Mouse (Mus musculus) heart, postnatal 0 days (tissue): ENCODE data around the gene Borcs6. TPM values are rescaled to one million over a fixed set of nuclear protein-coding genes. Genes with fewer than 3 reads are reported as not detected.

Experiments
- ATAC-seq: fragments of 200-750 bp; cut with Nextera tagmentation; 2 replicates; pipeline ENCODE4 v1.8.0; 2017; ENCODE audit warnings: low read depth, moderate number of reproducible peaks, moderate library complexity; ENCODE audit not compliant: insufficient read depth
- DNase-seq: peaks from one replicate; pipeline ENCODE4 v3.0.0-alpha.2; 2016; ENCODE audit warnings: low spot score
- H3K27ac ChIP-seq: fragments of 300-500 bp; sonication (generic); 2 replicates; pipeline ENCODE4 v1.5.1; 2014; ENCODE audit warnings: low read depth, mild to moderate bottlenecking
- H3K27me3 ChIP-seq: fragments of 300-500 bp; sonication (generic); 2 replicates; pipeline ENCODE4 v1.6.1; 2014; ENCODE audit warnings: low read length, mixed read lengths; ENCODE audit not compliant: control insufficient read depth, insufficient read depth
- H3K36me3 ChIP-seq: fragments of 300-500 bp; sonication (generic); replicated peaks from 2 replicates; pipeline ENCODE4 v1.6.1; 2014; ENCODE audit warnings: low read length, mixed read lengths; ENCODE audit not compliant: control insufficient read depth, insufficient read depth
- H3K4me1 ChIP-seq: fragments of 300-500 bp; sonication (generic); 2 replicates; pipeline ENCODE4 v1.6.1; 2014; ENCODE audit warnings: antibody characterized with exemption; ENCODE audit not compliant: control insufficient read depth, insufficient read depth
- H3K4me2 ChIP-seq: fragments of 300-500 bp; sonication (generic); 2 replicates; pipeline ENCODE4 v1.6.1; 2014; ENCODE audit warnings: low read depth, mild to moderate bottlenecking, low read length, moderate library complexity
- H3K4me3 ChIP-seq: fragments of 300-500 bp; sonication (generic); 2 replicates; pipeline ENCODE4 v1.5.1; 2014; ENCODE audit warnings: low read depth, low read length
- H3K9ac ChIP-seq: fragments of 300-500 bp; sonication (generic); replicated peaks from 2 replicates; pipeline ENCODE4 v1.6.1; 2014; ENCODE audit warnings: low read depth, low read length, mixed read lengths
- H3K9me3 ChIP-seq: fragments of 300-500 bp; sonication (generic); replicated peaks from 2 replicates; pipeline ENCODE4 v1.6.1; 2016; ENCODE audit warnings: low read length; ENCODE audit not compliant: control insufficient read depth
- CTCF ChIP-seq: IDR thresholded peaks from 2 replicates; pipeline ENCODE4 v1.5.1; 2016; ENCODE audit warnings: antibody characterized with exemption, control low read depth, low read depth
- EP300 ChIP-seq: IDR thresholded peaks from 2 replicates; pipeline ENCODE4 v1.6.1; 2016; ENCODE audit warnings: antibody characterized with exemption, low read depth
- WGBS: fragments of 180-500 bp; shearing (Covaris S2); extraction: QIAGEN DNeasy Blood & Tissue Kit; methylation state at CpG from one replicate; pipeline ENCODE4 v1.1.7; 2014; 5-methylcytosine and 5-hydroxymethylcytosine counted together
- polyA plus RNA-seq: library from polyadenylated mRNA; unstranded; fragments of >200 nt; fragmentation: Nextera tagmentation; extraction: Ambion mirVana; gene quantifications from 2 replicates; pipeline ENCODE4 v1.2.1, GENCODE M21; 2015
- total RNA-seq: library from RNA; depleted of rRNA; stranded (reverse); fragments of >200 nt; gene quantifications from 2 replicates; pipeline ENCODE4 v1.2.3, GENCODE M21; 2014; ENCODE audit warnings: low replicate concordance

The Borcs6 gene
- total and polyA plus RNA-seq, 2 experiments from 2014 or later: 12.1 to 24.1 TPM

- WGBS: 65% methylated on average over 3 of the region's 3 CpGs
- Histone ChIP-seq H3K9me3 (no peaks in the 10 kb centered on the region), H3K36me3 (0 out of 2 replicates have a peak, but pooled peaks cover 8% of the 10 kb centered on the region), H3K4me1 (peaks cover 13% of the 10 kb centered on the region), H3K27ac (peak overlapping the region; percentile 79), H3K27me3 (no peaks in the 10 kb centered on the region), H3K4me2 (peak overlapping the region; percentile 80), H3K9ac (peak overlapping the region; percentile 76), H3K4me3 (peak overlapping the region; percentile 68)
- ATAC-seq: no peak
- TF ChIP-seq EP300 (no peak), CTCF (no peak)
- no peak for DNase-seq
Measured at GRCm38 (mm10) chr11:69016755-69017154, 42.8 kb upstream of the Borcs6 start.

GRCm38 (mm10) chr11:69020691-69021090 lies 38.8 kb upstream of the Borcs6 start:
- H3K4me1 ChIP-seq: peaks cover 9% of the 10 kb centered on the region
- H3K9me3 ChIP-seq: no peaks in the 10 kb centered on the region
- no peak overlapping the region for H3K4me3 ChIP-seq
- H3K36me3 ChIP-seq: peaks cover 47% of the 10 kb centered on the region
- H3K27me3 ChIP-seq: no peaks in the 10 kb centered on the region
- ATAC-seq (no peak), DNase-seq (no peak)
- no peak overlapping the region for H3K9ac ChIP-seq
- TF ChIP-seq CTCF: no peak
- no peak for TF ChIP-seq EP300
- H3K27ac ChIP-seq: no peak overlapping the region
- no peak overlapping the region for H3K4me2 ChIP-seq

GRCm38 (mm10) chr11:69026562-69026961 lies 33.0 kb upstream of the Borcs6 start:
- Histone ChIP-seq H3K4me1 (no peaks in the 10 kb centered on the region), H3K4me3 (no peak overlapping the region), H3K27me3 (no peaks in the 10 kb centered on the region), H3K9me3 (no peaks in the 10 kb centered on the region), H3K9ac (no peak overlapping the region), H3K36me3 (peaks cover 99% of the 10 kb centered on the region), H3K4me2 (no peak overlapping the region), H3K27ac (no peak overlapping the region)
- ATAC-seq: no peak
- 93% methylated on average over 3 of the region's 3 CpGs for WGBS
- no peak for TF ChIP-seq EP300
- TF ChIP-seq CTCF: no peak
- DNase-seq: no peak

GRCm38 (mm10) chr11:69028805-69029204 lies 30.7 kb upstream of the Borcs6 start:
- DNase-seq (no peak), ATAC-seq (no peak)
- TF ChIP-seq EP300 (no peak), CTCF (peak; percentile 23; the same call in 1 of the 2 replicates)
- no peaks in the 10 kb centered on the region for H3K27me3 ChIP-seq
- H3K9me3 ChIP-seq: no peaks in the 10 kb centered on the region
- no peak overlapping the region for H3K9ac ChIP-seq
- peaks cover 95% of the 10 kb centered on the region for H3K36me3 ChIP-seq
- H3K27ac ChIP-seq: no peak overlapping the region
- H3K4me3 ChIP-seq: no peak overlapping the region
- H3K4me2 ChIP-seq: no peak overlapping the region
- 70% methylated on average over 2 of the region's 2 CpGs for WGBS
- no peaks in the 10 kb centered on the region for H3K4me1 ChIP-seq

GRCm38 (mm10) chr11:69033552-69033951 lies 26.0 kb upstream of the Borcs6 start:
- ATAC-seq: no peak
- TF ChIP-seq CTCF (no peak), EP300 (no peak)
- 72% methylated on average over 9 of the region's 9 CpGs for WGBS
- no peaks in the 10 kb centered on the region for H3K9me3 ChIP-seq
- H3K4me2 ChIP-seq: no peak overlapping the region
- H3K36me3 ChIP-seq: peaks cover 61% of the 10 kb centered on the region
- no peaks in the 10 kb centered on the region for H3K27me3 ChIP-seq
- DNase-seq: no peak
- H3K9ac ChIP-seq: no peak overlapping the region
- H3K27ac ChIP-seq: no peak overlapping the region
- no peaks in the 10 kb centered on the region for H3K4me1 ChIP-seq
- H3K4me3 ChIP-seq: no peak overlapping the region

- Histone ChIP-seq H3K27me3 (no peaks in the 10 kb centered on the region), H3K27ac (no peak overlapping the region), H3K4me2 (no peak overlapping the region), H3K9me3 (no peaks in the 10 kb centered on the region), H3K36me3 (peaks cover 52% of the 10 kb centered on the region), H3K4me3 (no peak overlapping the region), H3K9ac (no peak overlapping the region), H3K4me1 (0 out of 2 replicates have a peak, but pooled peaks cover 4% of the 10 kb centered on the region)
- no peak for TF ChIP-seq CTCF
- TF ChIP-seq EP300: no peak
- WGBS: 91% methylated on average over 3 of the region's 3 CpGs
- no peak for DNase-seq
- no peak for ATAC-seq
Measured at GRCm38 (mm10) chr11:69034585-69034984, 24.9 kb upstream of the Borcs6 start.
